Mouse (Mus musculus): ENCODE results near the gene L3hypdh. TPM values are rescaled to one million over a fixed set of nuclear protein-coding genes. Genes with fewer than 3 reads are reported as not detected.
"Not testable (repeated sequence)": the region's sequence is repeated elsewhere in the genome, so short reads cannot be mapped to it uniquely, and the experiment has no call there.

Gene L3hypdh
- polyA plus RNA-seq, 1 experiment from 2014 or later: 8.5 TPM

DNA sequence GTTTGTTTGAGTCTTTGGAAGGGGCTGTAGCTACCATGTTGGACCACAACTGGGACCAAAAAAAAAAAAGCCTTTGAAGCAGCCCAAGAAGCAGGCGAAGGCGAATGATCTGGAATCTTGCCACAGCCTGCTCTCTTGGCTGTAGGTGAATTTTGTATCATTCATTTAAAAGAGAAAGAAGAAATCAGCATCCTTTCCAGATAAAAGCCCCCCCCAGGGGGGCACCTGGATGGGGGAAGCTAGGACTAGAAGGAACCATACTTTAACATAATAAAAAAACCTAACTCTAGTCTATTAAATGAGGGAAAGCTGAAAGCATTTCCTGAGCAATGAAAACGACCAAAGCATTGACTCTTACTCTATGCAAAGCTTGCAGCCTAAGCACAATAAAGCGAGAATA lies 34.4 kb downstream of the L3hypdh start:
- 89% methylated on average over 4 of the region's 4 CpGs for WGBS

DNA sequence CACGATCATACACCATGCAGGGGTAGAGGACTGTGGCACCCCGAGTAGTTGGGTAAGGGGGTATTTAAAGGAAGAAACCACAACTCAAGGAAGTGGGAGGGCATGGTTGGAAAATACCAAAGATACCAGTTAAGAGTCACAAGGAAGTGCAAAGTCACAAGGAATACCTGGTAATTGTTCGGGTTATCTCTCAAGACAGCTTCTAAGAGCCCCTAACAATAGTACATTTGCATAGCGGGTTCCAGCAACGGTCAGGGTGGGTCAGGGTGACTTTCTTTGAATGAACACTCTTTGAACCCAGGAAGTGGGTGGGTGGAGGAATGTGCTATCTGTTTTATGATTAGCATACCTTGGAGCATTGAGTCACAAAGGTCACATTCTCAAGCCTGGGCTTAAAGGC lies 35.1 kb downstream of the L3hypdh start:
- H3K9me3 ChIP-seq; H3K9ac ChIP-seq (replicated peaks); H3K36me3 ChIP-seq; H3K4me3 ChIP-seq (replicated peaks); H3K4me1 ChIP-seq (replicated peaks); H3K4me2 ChIP-seq (replicated peaks); ATAC-seq; H3K27ac ChIP-seq; H3K27me3 ChIP-seq: not testable (repeated sequence)
- 93% methylated on average over 5 of the region's 5 CpGs for WGBS

More for the DNA sequence above, 34.4 kb downstream of the L3hypdh start:
- no peak for ATAC-seq
- H3K9me3 ChIP-seq: peaks cover 8% of the 10 kb centered on the region; the same call in 1 of the 2 replicates
- H3K4me1 ChIP-seq (replicated peaks): no peaks in the 10 kb centered on the region
- H3K4me3 ChIP-seq (replicated peaks): no peak overlapping the region
- H3K36me3 ChIP-seq: no peaks in the 10 kb centered on the region
- no peak overlapping the region for H3K27ac ChIP-seq
- no peaks in the 10 kb centered on the region for H3K27me3 ChIP-seq
- no peak overlapping the region for H3K9ac ChIP-seq (replicated peaks)
- no peak overlapping the region for H3K4me2 ChIP-seq (replicated peaks)

DNA sequence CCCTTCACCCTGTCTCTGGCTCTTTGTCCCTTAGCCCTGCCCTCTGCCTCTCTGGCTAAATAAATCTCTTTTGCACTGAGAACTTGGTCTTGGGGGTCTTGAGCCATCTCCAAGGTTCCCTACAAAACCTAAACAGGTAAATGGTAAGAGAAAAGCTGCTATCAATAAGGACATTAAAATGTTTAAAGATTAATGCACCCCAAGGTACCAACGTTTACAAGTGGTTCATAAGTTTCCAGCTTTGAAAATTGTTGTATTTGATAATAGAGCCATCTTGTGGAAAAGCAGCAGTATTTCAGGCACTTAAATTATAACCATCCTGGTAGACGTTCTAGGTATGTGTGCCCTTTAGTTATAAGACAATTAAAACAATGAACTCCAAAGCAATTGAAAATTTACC lies 37.7 kb downstream of the L3hypdh start:
- Histone ChIP-seq H3K4me1 (replicated peaks) (no peaks in the 10 kb centered on the region), H3K27ac (no peak overlapping the region), H3K36me3 (no peaks in the 10 kb centered on the region), H3K9me3 (peaks cover 8% of the 10 kb centered on the region; the same call in 1 of the 2 replicates), H3K4me2 (replicated peaks) (no peak overlapping the region), H3K9ac (replicated peaks) (no peak overlapping the region), H3K27me3 (no peaks in the 10 kb centered on the region), H3K4me3 (replicated peaks) (no peak overlapping the region)
- no peak for ATAC-seq
- 9% methylated on average over 2 of the region's 2 CpGs for whole genome bisulfite sequencing

DNA sequence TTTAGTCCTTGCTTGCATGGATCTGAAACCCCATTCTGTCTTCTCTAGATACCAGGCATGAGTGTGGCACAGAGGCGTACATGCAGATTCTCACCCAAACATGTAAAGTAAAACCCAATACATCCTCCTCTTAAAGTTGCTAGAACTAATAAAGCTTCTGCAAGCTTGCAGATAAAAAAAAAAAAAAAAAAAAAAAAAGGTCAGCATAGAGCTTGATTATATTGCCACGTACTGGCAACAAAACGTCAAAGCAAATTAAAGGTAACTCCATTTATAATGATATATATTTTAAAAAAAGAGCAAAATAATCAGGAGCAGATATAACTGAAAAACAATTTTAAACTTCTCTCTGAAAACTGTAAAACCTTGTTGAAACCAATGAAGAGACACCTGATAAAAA lies 44.0 kb downstream of the L3hypdh start:
- ATAC-seq: no peak
- 94% methylated on average over 3 of the region's 3 CpGs for WGBS
- H3K27me3 ChIP-seq: no peaks in the 10 kb centered on the region

DNA sequence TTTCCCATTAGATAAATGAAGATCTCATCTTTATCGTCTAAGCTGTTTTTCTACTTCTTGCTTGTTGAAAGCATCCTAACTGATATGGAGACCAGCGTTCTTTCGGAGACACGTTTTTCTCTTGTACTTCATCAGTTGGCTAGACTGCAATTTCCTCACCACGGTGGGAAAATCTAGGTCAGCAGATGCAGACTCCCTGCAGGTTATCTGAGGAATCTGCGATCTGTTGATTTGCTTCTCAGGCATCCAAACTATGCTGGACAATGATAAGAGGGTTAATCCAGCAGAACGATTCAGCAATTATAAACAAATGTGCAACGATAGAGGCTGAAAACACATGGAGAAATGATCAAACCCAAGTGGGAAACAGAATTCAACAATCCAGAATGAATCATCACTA lies 45.7 kb downstream of the L3hypdh start:
- no peak overlapping the region for H3K4me3 ChIP-seq (replicated peaks)
- H3K4me1 ChIP-seq (replicated peaks): no peaks in the 10 kb centered on the region
- no peak overlapping the region for H3K4me2 ChIP-seq (replicated peaks)
- H3K9me3 ChIP-seq: no peaks in the 10 kb centered on the region
- ATAC-seq: no peak
- 81% methylated on average over 8 of the region's 8 CpGs for WGBS
- no peak overlapping the region for H3K9ac ChIP-seq (replicated peaks)
- H3K36me3 ChIP-seq: no peaks in the 10 kb centered on the region
- H3K27me3 ChIP-seq: no peaks in the 10 kb centered on the region
- no peak overlapping the region for H3K27ac ChIP-seq

More for the DNA sequence above, 44.0 kb downstream of the L3hypdh start:
- Histone ChIP-seq H3K9ac (replicated peaks) (no peak overlapping the region), H3K4me1 (replicated peaks) (no peaks in the 10 kb centered on the region), H3K4me3 (replicated peaks) (no peak overlapping the region), H3K27ac (no peak overlapping the region), H3K36me3 (no peaks in the 10 kb centered on the region), H3K9me3 (no peaks in the 10 kb centered on the region), H3K4me2 (replicated peaks) (no peak overlapping the region)

DNA sequence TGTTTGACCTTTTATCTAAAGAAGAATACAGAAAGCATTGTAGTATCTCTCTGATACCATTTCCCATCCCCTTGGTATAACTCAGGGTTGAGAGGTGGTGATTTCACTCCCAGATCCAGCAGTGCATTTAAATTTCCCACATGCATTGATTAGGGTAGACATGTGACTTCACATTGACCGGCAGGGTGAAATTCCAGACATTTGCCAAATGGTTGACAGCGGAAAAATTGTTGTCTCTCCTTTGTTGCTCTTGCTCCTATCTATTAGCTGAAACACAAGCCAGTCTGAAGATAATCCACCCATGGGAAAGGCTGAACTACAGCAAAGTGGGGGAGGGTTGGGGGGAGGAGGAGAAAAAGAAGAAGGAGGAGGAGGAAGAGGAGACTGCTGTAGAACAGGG lies 46.4 kb downstream of the L3hypdh start:
- H3K4me3 ChIP-seq (replicated peaks): no peak overlapping the region
- H3K9me3 ChIP-seq: no peaks in the 10 kb centered on the region
- ATAC-seq: no peak
- no peaks in the 10 kb centered on the region for H3K27me3 ChIP-seq
- no peak overlapping the region for H3K4me2 ChIP-seq (replicated peaks)
- no peak overlapping the region for H3K27ac ChIP-seq
- no peak overlapping the region for H3K9ac ChIP-seq (replicated peaks)
- H3K36me3 ChIP-seq: no peaks in the 10 kb centered on the region
- 73% methylated on average over 2 of the region's 2 CpGs for WGBS
- no peaks in the 10 kb centered on the region for H3K4me1 ChIP-seq (replicated peaks)

DNA sequence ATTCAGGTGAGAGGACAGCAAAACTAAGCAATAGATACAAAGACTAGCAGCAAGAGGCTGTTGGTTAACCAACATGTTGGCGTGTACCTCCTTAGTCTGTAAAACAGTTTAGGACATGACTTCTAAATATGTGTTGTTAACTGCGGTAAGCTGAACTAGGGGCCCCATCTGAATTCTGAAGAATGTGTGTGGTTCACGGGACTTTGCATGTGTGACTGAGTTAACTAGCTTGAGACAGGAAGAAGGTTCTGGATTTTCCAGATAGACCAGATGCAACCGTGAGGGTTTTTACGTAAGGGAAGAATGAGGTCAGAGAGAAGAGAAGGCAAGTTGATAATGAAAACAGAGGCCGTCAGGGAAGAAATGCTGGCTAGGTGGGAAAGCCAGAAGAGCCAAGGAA lies 48.2 kb downstream of the L3hypdh start:
- H3K4me3 ChIP-seq (replicated peaks): no peak overlapping the region
- no peaks in the 10 kb centered on the region for H3K36me3 ChIP-seq
- H3K4me1 ChIP-seq (replicated peaks): no peaks in the 10 kb centered on the region
- no peak overlapping the region for H3K27ac ChIP-seq
- no peak overlapping the region for H3K4me2 ChIP-seq (replicated peaks)
- H3K9ac ChIP-seq (replicated peaks): no peak overlapping the region
- H3K27me3 ChIP-seq: no peaks in the 10 kb centered on the region
- no peak for ATAC-seq
- no peaks in the 10 kb centered on the region for H3K9me3 ChIP-seq
- WGBS: 91% methylated on average over 6 of the region's 6 CpGs

DNA sequence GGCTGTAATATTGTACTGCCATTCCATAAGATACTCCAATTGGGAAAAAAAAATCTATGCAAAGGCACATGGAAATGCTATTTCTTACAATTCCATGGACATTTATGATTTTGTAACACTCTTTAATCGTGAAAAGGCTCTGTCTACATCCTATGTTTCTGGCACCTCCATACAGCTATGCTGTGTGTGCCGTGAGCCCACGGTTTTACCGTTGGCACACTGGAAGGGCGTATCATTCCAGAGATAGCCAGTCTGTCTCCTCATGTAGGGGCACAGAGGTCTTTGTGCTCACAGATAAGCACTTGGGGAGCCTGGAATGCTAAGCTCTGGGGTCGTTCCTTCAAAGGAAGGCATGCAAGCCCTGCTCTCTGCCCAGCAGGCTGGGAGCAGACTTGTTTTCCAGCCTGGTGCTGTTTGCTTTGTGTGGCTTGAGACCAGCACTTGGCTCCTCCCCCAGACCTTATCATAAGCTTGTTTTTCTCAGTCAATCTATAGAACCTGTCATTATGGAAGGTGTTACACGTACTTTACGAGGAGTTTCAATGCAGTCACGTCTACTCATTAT lies 49.1 kb downstream of the L3hypdh start:
- WGBS: 74% methylated on average over 9 of the region's 9 CpGs
- H3K4me3 ChIP-seq (replicated peaks): no peak overlapping the region
- no peak overlapping the region for H3K4me2 ChIP-seq (replicated peaks)

DNA sequence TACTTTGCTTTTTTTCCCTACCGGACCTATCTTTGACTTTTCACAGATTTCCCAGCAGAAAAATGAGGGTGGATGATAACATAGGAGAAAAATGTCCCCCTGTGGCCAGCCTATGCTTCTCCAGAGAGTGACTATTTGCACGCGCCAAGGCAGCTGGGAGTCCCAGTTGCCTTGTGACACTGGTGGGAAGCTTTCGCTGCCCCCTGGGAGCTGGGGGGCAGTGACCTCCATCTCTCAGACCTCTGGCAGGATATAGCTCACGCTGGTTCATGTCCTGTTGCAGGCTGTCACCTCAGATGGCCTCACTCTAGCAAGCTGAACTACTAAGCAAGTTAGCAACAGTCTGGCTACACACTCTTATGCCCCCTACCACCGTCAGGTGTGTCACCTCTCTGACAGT lies 53.4 kb downstream of the L3hypdh start:
- H3K27me3 ChIP-seq: no peaks in the 10 kb centered on the region
- no peaks in the 10 kb centered on the region for H3K4me1 ChIP-seq (replicated peaks)
- H3K4me3 ChIP-seq (replicated peaks): no peak overlapping the region
- no peak overlapping the region for H3K9ac ChIP-seq (replicated peaks)
- no peaks in the 10 kb centered on the region for H3K36me3 ChIP-seq
- no peak for ATAC-seq
- H3K4me2 ChIP-seq (replicated peaks): no peak overlapping the region
- 83% methylated on average over 6 of the region's 6 CpGs for WGBS
- no peaks in the 10 kb centered on the region for H3K9me3 ChIP-seq
- no peak overlapping the region for H3K27ac ChIP-seq

More for the DNA sequence above, 49.1 kb downstream of the L3hypdh start:
- no peaks in the 10 kb centered on the region for H3K4me1 ChIP-seq (replicated peaks)
- H3K9ac ChIP-seq (replicated peaks): no peak overlapping the region
- H3K9me3 ChIP-seq: no peaks in the 10 kb centered on the region
- H3K27ac ChIP-seq: no peak overlapping the region
- H3K27me3 ChIP-seq: no peaks in the 10 kb centered on the region
- no peaks in the 10 kb centered on the region for H3K36me3 ChIP-seq
- ATAC-seq: no peak

DNA sequence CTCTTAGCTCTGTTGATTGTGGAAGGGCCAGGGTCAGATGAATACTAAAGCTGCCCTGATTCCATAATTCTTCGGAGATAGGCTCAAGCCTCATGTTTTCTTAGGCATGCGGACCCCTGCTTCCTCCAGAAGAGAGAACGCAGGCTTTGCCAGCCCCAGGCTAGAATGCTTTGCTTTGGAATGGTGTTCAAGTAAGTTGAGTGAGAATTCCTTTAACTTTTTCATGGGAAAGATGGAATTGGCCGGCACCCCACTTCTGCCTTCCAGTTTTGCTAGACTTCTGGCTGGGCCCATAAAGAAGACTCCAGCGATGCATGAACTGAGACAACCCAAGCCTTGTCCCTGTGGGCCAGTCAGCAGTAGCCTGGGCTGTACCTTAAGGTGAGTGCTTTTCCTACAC lies 54.1 kb downstream of the L3hypdh start:
- ATAC-seq: no peak
- no peak overlapping the region for H3K4me2 ChIP-seq (replicated peaks)
- H3K4me3 ChIP-seq (replicated peaks): no peak overlapping the region
- H3K4me1 ChIP-seq (replicated peaks): no peaks in the 10 kb centered on the region
- H3K9ac ChIP-seq (replicated peaks): no peak overlapping the region
- H3K27ac ChIP-seq: no peak overlapping the region
- no peaks in the 10 kb centered on the region for H3K36me3 ChIP-seq
- H3K27me3 ChIP-seq: no peaks in the 10 kb centered on the region
- WGBS: 92% methylated on average over 5 of the region's 5 CpGs
- no peaks in the 10 kb centered on the region for H3K9me3 ChIP-seq

DNA sequence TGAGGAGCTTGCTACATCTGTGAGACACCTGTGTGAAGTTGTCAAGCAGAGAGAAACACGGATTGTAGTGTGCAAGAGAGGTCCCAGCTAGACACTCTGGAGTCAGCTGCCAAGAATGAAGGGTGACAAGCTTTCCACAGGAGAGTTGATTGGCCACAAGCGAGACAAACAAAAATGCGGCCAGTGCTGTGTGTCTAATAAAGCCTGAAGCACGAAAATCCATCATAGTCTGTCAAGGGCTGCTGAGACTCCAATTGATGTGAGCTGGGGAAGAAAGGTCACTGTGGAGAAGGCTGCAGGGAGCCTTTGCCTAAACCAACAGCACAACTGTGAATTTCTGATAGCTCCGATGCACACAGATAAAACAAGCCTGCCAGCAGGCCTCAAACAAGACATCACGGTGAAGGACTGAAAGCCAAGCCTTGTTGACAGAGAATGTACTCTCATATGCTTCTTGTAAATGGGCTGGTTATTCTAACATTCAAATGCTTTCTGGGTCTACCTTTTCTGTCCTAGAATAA lies 59.9 kb downstream of the L3hypdh start:
- no peak overlapping the region for H3K4me2 ChIP-seq (replicated peaks)
- no peak overlapping the region for H3K27ac ChIP-seq
- H3K4me1 ChIP-seq (replicated peaks): no peaks in the 10 kb centered on the region
- H3K27me3 ChIP-seq: no peaks in the 10 kb centered on the region
- WGBS: 53% methylated on average over 6 of the region's 6 CpGs
- no peaks in the 10 kb centered on the region for H3K36me3 ChIP-seq
- H3K9ac ChIP-seq (replicated peaks): no peak overlapping the region
- no peaks in the 10 kb centered on the region for H3K9me3 ChIP-seq
- ATAC-seq: no peak
- H3K4me3 ChIP-seq (replicated peaks): no peak overlapping the region

DNA sequence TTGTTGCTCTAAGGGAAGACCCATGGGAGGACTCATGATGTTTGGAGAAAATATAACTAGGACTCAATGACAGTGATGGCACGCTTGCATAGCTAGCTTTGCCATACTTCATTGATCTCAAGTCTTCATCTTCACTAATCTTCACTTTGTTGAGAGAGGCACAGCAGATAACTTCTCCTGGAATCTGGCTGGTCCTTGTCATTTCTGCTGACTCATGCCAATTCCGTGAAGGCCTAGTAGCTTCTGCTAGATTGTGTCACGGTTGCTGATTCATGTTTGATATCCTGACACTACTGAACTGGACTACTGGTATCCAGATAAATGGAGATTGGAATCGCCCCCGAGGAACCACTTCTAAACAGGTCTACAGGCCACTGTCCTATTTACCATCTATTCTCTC lies 61.7 kb downstream of the L3hypdh start:
- no peak for ATAC-seq
- H3K4me2 ChIP-seq (replicated peaks): no peak overlapping the region
- 95% methylated on average over 5 of the region's 5 CpGs for WGBS

More for the DNA sequence above, 61.7 kb downstream of the L3hypdh start:
- H3K4me3 ChIP-seq (replicated peaks): no peak overlapping the region
- no peaks in the 10 kb centered on the region for H3K27me3 ChIP-seq
- no peak overlapping the region for H3K9ac ChIP-seq (replicated peaks)
- no peak overlapping the region for H3K27ac ChIP-seq
- H3K36me3 ChIP-seq: no peaks in the 10 kb centered on the region
- no peaks in the 10 kb centered on the region for H3K4me1 ChIP-seq (replicated peaks)
- no peaks in the 10 kb centered on the region for H3K9me3 ChIP-seq

Data from midbrain, embryonic 13.5 days (tissue).